Mouse (Mus musculus) heart, embryonic 10.5 days (tissue): ENCODE data around the gene Coq8a. TPM values are rescaled to one million over a fixed set of nuclear protein-coding genes. Genes with fewer than 3 reads are reported as not detected.
A peak's percentile ranks its signal among the peaks of the same experiment; 100 is the strongest.

Experiments used
- DNase-seq: peaks from one replicate; pipeline ENCODE4 v3.0.0-alpha.2; 2017; ENCODE audit warnings: low spot score
- H3K27ac ChIP-seq: fragments of 300-500 bp; sonication (generic); 2 replicates; pipeline ENCODE4 v1.5.1; 2016; ENCODE audit warnings: mild to moderate bottlenecking
- H3K27me3 ChIP-seq: fragments of 300-500 bp; sonication (generic); 2 replicates; pipeline ENCODE4 v1.6.1; 2016; ENCODE audit warnings: mild to moderate bottlenecking; ENCODE audit not compliant: poor library complexity, insufficient read depth, severe bottlenecking
- H3K36me3 ChIP-seq: fragments of 300-500 bp; sonication (generic); 2 replicates; pipeline ENCODE4 v1.6.1; 2016; ENCODE audit warnings: mild to moderate bottlenecking, moderate library complexity
- H3K4me1 ChIP-seq: fragments of 300-500 bp; sonication (generic); 2 replicates; pipeline ENCODE4 v1.6.1; 2016; ENCODE audit warnings: mild to moderate bottlenecking
- H3K4me3 ChIP-seq: fragments of 300-500 bp; sonication (generic); 2 replicates; pipeline ENCODE4 v1.5.1; 2016; ENCODE audit warnings: mild to moderate bottlenecking, moderate library complexity
- H3K9me3 ChIP-seq: fragments of 300-500 bp; sonication (generic); 2 replicates; pipeline ENCODE4 v1.6.1; 2016; ENCODE audit warnings: mild to moderate bottlenecking, moderate library complexity
- WGBS: fragments of 180-500 bp; shearing (Covaris S2); methylation state at CpG from one replicate; pipeline ENCODE4 v1.1.7; 2016; 5-methylcytosine and 5-hydroxymethylcytosine counted together
- polyA plus RNA-seq: library from polyadenylated mRNA; unstranded; fragments of >200 nt; fragmentation: Nextera tagmentation; extraction: Ambion mirVana; gene quantifications from 2 replicates; pipeline ENCODE4 v1.2.1, GENCODE M21; 2016

Coq8a gene
- polyA plus RNA-seq, 1 experiment from 2014 or later: 4.0 TPM

DNA sequence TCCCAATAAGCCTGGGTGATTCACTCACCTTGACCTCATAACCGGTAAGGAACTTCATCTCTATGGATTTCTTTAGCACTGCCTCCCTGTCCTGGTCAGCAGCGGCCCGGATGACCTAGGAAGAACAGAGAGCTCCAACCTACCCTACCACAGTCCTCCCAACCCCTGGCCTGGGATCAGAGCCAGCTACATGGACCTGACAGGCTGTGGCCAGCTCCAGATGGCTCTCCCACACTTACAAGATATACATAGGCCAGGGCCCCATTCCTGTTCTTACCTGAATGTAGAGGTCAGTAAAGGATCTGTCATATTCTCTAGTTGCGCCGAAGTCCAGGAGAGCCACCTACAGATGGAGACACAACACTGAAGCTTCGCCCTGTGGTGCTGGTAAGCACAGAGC is 31.1 kb downstream of the Coq8a start:
- WGBS: 90% methylated on average over 6 of the region's 6 CpGs
- Histone ChIP-seq H3K4me3 (no peak overlapping the region), H3K27ac (no peak overlapping the region), H3K9me3 (no peaks in the 10 kb centered on the region), H3K4me1 (no peaks in the 10 kb centered on the region), H3K27me3 (no peaks in the 10 kb centered on the region), H3K36me3 (peaks cover 31% of the 10 kb centered on the region)
- no peak for DNase-seq

DNA sequence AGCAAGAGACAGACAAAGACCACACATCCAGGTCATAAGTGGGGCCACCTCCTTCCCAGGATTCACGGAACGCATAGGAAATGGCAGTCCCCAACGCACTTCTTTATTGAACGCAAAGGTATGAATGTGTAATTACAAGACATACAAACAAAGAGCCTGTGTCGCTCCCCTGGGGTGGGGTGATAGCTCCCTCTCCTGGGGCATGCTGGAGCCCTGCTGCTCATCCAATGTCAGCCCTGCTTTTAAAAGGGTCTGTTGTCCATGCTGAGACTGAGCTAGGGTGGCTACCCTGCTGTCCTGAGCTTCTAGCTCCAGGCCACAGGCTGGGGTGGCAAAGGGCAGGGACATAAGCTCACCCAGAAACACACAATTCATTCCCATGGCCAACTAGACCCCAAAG is 32.9 kb downstream of the Coq8a start:
- WGBS: 88% methylated on average over 5 of the region's 5 CpGs
- Histone ChIP-seq H3K27me3 (no peaks in the 10 kb centered on the region), H3K9me3 (no peaks in the 10 kb centered on the region), H3K27ac (no peak overlapping the region), H3K36me3 (peaks cover 45% of the 10 kb centered on the region), H3K4me3 (no peak overlapping the region), H3K4me1 (no peaks in the 10 kb centered on the region)
- no peak for DNase-seq

DNA sequence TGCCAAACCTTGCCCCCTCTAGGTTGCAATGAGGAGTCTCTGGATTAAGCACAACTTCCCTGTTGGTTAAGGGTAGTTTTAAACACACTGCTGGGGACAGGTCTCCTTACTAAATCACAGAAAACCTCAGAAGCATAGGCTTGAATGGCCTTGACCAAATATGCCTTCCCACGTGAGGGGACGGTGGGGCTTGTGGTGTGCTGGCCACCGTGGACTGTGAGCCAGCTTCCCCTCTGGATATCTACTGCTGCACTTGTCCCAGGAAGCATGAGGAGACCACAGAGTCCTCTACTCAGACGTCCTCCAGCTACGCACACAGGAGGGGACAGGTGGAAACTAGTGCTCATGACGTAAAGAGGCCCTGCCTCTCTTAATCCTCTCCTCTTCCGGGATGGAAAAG is 36.4 kb downstream of the Coq8a start:
- WGBS: 87% methylated on average over 7 of the region's 7 CpGs
- DNase-seq: peak; percentile 43
- no peaks in the 10 kb centered on the region for H3K27me3 ChIP-seq
- no peak overlapping the region for H3K27ac ChIP-seq
- no peaks in the 10 kb centered on the region for H3K9me3 ChIP-seq
- H3K4me3 ChIP-seq: no peak overlapping the region
- no peaks in the 10 kb centered on the region for H3K4me1 ChIP-seq
- H3K36me3 ChIP-seq: peaks cover 50% of the 10 kb centered on the region

DNA sequence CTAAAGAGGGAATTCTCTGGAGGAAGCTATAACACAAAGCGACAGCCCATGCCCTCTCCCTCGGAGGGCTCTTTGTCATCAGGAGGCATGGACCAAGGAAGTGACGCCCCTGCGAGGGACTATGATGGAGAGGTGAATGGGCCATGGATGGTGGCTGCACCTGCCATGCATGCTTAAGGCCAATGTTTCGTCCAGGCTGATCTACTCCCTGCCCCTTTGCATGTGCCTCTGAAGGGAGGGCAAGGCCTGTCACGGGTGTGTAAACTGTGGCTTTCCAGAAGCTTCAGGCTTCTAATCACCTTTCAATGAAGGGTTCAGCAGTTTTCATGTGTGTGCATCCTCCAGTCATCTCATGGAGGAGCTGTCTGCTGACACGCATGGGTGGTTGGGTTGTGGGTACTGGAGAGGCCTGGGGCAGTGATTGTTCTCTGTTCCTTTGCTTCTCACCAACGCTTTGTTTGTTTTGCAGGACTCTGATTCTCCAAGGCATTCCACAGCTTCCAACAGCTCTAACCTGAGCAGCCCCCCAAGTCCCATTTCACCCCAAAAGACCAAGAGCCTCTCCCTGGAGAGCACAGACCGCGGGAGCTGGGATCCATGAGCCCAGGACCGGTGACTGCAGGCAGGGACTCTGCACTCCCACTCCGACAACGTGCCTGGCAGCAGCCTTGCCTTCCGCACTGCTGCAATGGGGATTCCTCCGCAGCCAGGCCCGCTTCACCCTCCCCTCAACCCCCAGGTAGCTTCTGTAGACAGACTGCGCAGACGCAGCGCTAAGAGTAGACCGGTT is 37.6 kb downstream of the Coq8a start:
- WGBS: 92% methylated on average over 20 of the region's 20 CpGs
- H3K36me3 ChIP-seq: peaks cover 39% of the 10 kb centered on the region
- peak; percentile 75 for DNase-seq

DNA sequence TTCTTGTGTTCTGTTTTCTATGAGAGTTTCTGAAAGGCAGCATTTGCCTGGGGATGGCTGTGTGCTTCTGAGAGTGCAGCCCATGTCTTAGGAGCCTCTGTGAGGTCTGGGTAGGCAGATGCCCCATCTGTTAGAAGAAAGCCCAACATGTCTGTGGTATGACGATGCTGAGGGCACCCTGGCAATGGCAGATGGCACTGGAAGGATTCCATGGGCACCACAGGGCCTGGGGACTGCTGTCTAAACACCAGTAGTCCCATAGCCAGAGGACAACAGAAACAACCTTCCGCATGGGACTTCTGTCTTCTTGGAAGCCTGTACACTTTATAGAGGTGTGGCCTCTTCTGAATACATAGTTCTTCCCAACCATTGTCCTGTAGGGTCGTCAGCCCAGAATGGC is 38.2 kb downstream of the Coq8a start:
- no peaks in the 10 kb centered on the region for H3K4me1 ChIP-seq
- H3K36me3 ChIP-seq: peaks cover 33% of the 10 kb centered on the region
- no peak overlapping the region for H3K4me3 ChIP-seq
- WGBS: 83% methylated on average over 3 of the region's 3 CpGs
- no peak for DNase-seq
- no peaks in the 10 kb centered on the region for H3K9me3 ChIP-seq
- no peaks in the 10 kb centered on the region for H3K27me3 ChIP-seq
- no peak overlapping the region for H3K27ac ChIP-seq

More for the DNA sequence above, 37.6 kb downstream of the Coq8a start:
- H3K4me1 ChIP-seq: no peaks in the 10 kb centered on the region
- H3K9me3 ChIP-seq: no peaks in the 10 kb centered on the region
- no peak overlapping the region for H3K27ac ChIP-seq
- H3K27me3 ChIP-seq: no peaks in the 10 kb centered on the region
- H3K4me3 ChIP-seq: no peak overlapping the region

DNA sequence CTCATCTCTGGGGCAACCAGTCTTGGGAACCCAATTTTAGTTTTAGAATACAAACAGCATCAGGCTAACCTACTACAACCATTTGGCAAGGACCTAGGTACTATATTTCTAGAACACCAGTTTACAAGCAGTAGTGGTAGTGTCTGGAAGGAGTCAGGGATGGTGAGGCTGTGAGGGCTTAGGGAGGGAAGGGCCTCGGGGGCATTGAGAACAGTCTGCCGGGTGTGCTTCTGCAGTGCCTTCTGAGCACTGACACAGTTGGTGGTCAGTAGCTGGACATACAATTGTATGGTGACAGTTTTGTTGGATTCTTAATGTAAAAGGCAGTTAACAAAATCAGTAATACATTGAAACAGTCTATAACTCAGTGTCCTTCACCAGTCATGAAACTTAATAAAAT is 38.9 kb downstream of the Coq8a start:
- H3K4me1 ChIP-seq: no peaks in the 10 kb centered on the region; the same call in 1 of the 2 replicates
- peak; percentile 67 for DNase-seq
- H3K4me3 ChIP-seq: no peak overlapping the region
- no peaks in the 10 kb centered on the region for H3K27me3 ChIP-seq
- H3K9me3 ChIP-seq: no peaks in the 10 kb centered on the region
- H3K36me3 ChIP-seq: peaks cover 29% of the 10 kb centered on the region
- WGBS: 84% methylated on average over 2 of the region's 2 CpGs
- H3K27ac ChIP-seq: no peak overlapping the region

DNA sequence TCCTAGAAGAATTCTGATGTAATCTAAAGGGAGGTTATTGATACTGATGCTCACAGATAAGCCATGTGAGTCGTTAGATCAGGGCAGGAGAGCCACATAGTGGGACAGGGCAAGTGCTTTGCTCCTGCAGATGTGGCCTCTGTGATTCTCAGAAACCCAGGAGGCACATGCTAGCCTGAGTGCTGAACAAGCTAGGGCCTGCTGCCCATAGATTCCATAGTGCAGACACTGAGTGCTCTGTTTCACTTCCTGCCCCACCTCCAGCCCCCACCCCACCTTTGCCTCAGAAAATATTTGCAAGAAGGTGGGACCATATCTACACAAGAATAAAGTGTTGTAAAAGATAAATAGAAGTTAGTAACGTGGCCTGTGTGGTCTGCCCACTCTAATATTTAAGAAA is 40.8 kb downstream of the Coq8a start:
- no peak overlapping the region for H3K4me3 ChIP-seq
- no peaks in the 10 kb centered on the region for H3K27me3 ChIP-seq
- no peak overlapping the region for H3K27ac ChIP-seq
- 68% methylated on average over 2 of the region's 2 CpGs for WGBS
- no peaks in the 10 kb centered on the region for H3K9me3 ChIP-seq
- peak; percentile 25 for DNase-seq
- H3K4me1 ChIP-seq: no peaks in the 10 kb centered on the region; the same call in 1 of the 2 replicates
- peaks cover 27% of the 10 kb centered on the region for H3K36me3 ChIP-seq

DNA sequence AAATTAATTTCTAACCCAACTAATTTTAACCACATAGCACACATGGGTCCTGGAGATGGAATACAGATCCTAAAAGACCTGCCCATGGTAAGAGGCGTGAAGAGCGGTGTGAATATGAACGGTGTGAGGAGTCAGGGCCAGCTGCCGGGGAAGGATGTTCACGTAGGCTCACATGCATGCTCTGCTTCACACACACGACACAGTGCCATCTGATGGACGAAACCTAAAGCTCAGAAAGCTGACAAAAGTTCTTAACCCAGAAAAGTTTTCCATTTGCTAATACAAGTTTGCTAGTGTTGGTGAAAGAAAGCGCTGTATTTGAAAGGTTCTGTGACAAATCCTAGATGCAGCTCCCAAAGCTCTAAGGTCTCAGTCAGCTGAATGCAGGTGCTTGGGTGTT is 48.2 kb downstream of the Coq8a start:
- peaks cover 23% of the 10 kb centered on the region; the same call in 1 of the 2 replicates for H3K36me3 ChIP-seq
- DNase-seq: no peak
- peaks cover 2% of the 10 kb centered on the region for H3K4me1 ChIP-seq
- no peaks in the 10 kb centered on the region for H3K9me3 ChIP-seq
- no peak overlapping the region for H3K4me3 ChIP-seq
- no peaks in the 10 kb centered on the region for H3K27me3 ChIP-seq
- no peak overlapping the region for H3K27ac ChIP-seq
- WGBS: 87% methylated on average over 8 of the region's 8 CpGs

DNA sequence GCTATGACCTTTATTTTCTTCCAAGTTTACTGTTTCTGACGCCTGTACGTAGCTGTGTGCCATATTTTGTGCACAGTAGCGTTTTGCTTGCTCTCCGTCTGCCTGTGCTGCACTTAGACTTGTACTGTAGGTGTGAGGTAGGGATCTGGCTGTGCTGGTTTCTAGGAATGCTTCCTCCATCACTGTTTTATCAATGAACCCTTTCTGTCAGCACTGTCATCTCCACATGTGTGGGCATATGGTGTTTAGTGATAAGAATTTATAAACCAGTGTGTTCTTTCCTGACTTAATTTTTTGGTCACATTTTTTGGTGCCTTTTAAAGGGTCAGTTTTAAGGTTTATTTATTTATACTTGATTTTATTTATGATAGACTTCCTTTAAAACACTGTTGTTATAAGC is 50.8 kb downstream of the Coq8a start:
- H3K9me3 ChIP-seq: no peaks in the 10 kb centered on the region
- H3K4me3 ChIP-seq: no peak overlapping the region
- peak overlapping the region; percentile 52; the same call in 1 of the 2 replicates for H3K27ac ChIP-seq
- no peak for DNase-seq
- H3K4me1 ChIP-seq: peaks cover 2% of the 10 kb centered on the region; the same call in 1 of the 2 replicates
- H3K36me3 ChIP-seq: peaks cover 32% of the 10 kb centered on the region
- WGBS: 78% methylated on average over 4 of the region's 4 CpGs
- H3K27me3 ChIP-seq: no peaks in the 10 kb centered on the region

DNA sequence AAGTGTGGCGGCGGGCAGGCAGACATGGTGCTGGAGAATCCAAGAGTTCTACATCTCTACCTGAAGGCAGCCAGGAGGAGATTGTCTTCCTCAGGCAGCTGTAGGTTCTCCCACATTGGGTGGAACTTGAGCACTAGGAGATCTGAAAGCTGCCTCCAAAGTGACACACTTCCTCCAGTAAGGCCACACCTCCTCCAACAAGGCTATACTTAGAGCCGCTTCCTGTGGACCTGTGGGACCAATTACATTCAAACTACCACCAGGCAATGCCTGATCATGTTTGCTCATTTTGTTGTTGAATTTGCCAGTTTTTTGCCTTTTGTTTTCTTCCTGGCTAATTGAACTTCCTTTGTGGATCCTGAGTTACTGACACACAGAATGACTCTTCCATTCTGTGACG is 51.4 kb downstream of the Coq8a start:
- H3K4me3 ChIP-seq: no peak overlapping the region
- DNase-seq: no peak
- peaks cover 36% of the 10 kb centered on the region for H3K36me3 ChIP-seq
- 71% methylated on average over 4 of the region's 4 CpGs for WGBS
- H3K4me1 ChIP-seq: peaks cover 2% of the 10 kb centered on the region; the same call in 1 of the 2 replicates
- no peaks in the 10 kb centered on the region for H3K9me3 ChIP-seq
- H3K27me3 ChIP-seq: no peaks in the 10 kb centered on the region
- peak overlapping the region; percentile 52 for H3K27ac ChIP-seq

DNA sequence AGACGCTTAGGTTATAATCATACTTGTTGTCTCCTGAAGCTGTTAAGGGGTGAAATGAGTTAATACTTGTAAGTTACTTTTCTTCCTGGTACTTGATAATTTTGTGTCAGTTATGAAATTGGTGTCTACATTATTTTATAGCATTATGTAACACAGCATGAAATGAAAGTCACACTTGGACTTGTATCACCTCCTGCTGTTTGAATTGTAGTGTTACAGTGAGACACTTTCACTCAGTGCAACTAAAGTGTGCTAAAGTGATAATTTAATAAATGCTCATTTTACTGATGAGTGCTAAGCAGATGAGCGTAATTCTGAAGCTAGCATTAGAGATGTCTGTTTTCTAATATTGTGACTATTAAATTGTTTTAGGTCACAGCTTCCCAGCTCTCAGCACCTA is 58.4 kb downstream of the Coq8a start:
- no peak overlapping the region for H3K27ac ChIP-seq
- WGBS: 91% methylated on average over 2 of the region's 2 CpGs
- DNase-seq: no peak
- no peak overlapping the region for H3K4me3 ChIP-seq
- no peaks in the 10 kb centered on the region for H3K27me3 ChIP-seq
- no peaks in the 10 kb centered on the region for H3K9me3 ChIP-seq
- H3K36me3 ChIP-seq: peaks cover 46% of the 10 kb centered on the region
- no peaks in the 10 kb centered on the region for H3K4me1 ChIP-seq

DNA sequence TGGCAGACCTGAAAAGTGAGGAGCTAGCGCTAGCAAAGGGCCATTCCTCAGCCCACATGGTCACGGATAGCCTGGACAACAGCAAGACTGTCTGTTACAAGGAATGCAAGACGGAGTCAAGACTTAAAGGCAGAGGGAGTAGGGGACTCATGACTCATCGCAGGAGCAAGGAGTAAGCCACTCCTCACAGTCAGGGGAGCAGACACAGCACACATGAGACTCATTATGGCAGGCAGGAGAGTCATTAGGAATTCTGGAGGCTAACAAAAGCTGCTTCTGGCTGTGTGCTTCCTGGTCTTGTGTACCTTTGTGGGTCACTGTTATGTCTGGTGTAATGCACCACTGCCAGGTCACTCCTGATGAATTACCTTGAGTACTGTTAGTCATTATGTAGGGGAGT is 60.2 kb downstream of the Coq8a start:
- H3K9me3 ChIP-seq: no peaks in the 10 kb centered on the region
- H3K4me1 ChIP-seq: no peaks in the 10 kb centered on the region
- no peaks in the 10 kb centered on the region for H3K27me3 ChIP-seq
- no peak for DNase-seq
- H3K4me3 ChIP-seq: no peak overlapping the region
- peaks cover 40% of the 10 kb centered on the region for H3K36me3 ChIP-seq
- WGBS: 87% methylated on average over 4 of the region's 4 CpGs
- no peak overlapping the region for H3K27ac ChIP-seq

DNA sequence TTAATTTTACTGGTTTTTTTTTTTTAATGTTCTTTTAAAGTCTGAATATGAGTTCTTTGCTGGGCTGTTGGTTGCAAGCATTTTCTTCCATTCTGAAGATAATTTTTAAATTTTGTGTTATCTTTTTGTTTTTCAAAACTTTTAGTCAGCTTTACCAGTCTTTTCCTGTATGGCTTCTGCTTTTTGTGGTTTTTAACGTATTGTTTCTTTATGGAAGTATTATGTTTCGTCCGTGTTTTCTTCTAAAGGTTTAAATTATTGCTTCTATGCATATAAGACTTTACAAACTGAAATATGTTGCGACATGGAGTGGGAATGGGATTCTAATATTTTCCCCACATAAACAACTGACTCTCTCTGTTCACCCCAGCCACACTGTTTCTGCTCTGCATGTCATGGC is 67.2 kb downstream of the Coq8a start:
- DNase-seq: no peak
- H3K27me3 ChIP-seq: no peaks in the 10 kb centered on the region
- no peak overlapping the region for H3K27ac ChIP-seq
- no peaks in the 10 kb centered on the region for H3K4me1 ChIP-seq
- no peak overlapping the region for H3K4me3 ChIP-seq
- WGBS: 95% methylated on average over 4 of the region's 4 CpGs
- H3K36me3 ChIP-seq: peaks cover 19% of the 10 kb centered on the region
- H3K9me3 ChIP-seq: no peaks in the 10 kb centered on the region

DNA sequence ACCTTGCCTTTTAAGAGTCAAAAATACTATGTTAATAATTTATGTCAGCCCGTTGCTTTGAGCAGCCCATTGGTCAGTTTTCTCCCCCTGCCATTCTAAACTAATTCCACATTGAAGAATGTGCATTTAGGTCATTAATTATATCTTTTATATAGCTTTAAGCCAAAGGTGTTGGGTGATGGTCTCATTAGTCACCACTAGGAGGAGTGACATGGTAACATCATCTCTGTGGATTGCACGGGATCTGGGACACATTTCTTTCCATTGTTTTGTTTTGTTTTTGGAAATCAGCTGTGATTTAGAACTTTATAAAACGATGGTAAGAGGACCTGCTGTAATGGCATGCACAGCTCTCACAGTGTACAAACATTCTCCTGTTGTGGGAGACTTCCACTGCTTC is 68.0 kb downstream of the Coq8a start:
- Histone ChIP-seq H3K9me3 (no peaks in the 10 kb centered on the region), H3K36me3 (peaks cover 11% of the 10 kb centered on the region), H3K4me1 (no peaks in the 10 kb centered on the region), H3K27ac (no peak overlapping the region), H3K27me3 (no peaks in the 10 kb centered on the region), H3K4me3 (no peak overlapping the region)
- DNase-seq: no peak
- WGBS: 62% methylated on average over 3 of the region's 3 CpGs
